Mouse (Mus musculus) splenic B cell, adult 2 months (primary cell): Measurements from ENCODE around the gene Cntn4.

Experiments used
- DNase-seq: peaks from one replicate; pipeline ENCODE4 v3.0.0-alpha.2; 2011; ENCODE audit warnings: low read depth, low spot score
- H3K27me3 ChIP-seq: 2 replicates; pipeline ENCODE4 v1.6.1; 2012; ENCODE audit warnings: mild to moderate bottlenecking, low read length, moderate library complexity, mixed read lengths; ENCODE audit not compliant: control insufficient read depth, poor library complexity, insufficient read depth, severe bottlenecking
- H3K36me3 ChIP-seq: 2 replicates; pipeline ENCODE4 v1.6.1; 2012; ENCODE audit warnings: mild to moderate bottlenecking, low read length, moderate library complexity, mixed read lengths; ENCODE audit not compliant: control insufficient read depth, poor library complexity, insufficient read depth, severe bottlenecking

Cntn4 gene

GRCm38 (mm10) chr6:106646945-106647344 is 969.5 kb downstream of the Cntn4 start:
- DNase-seq, result no peak
- Histone ChIP-seq H3K36me3 (no peaks in the 10 kb centered on the region), H3K27me3 (no peaks in the 10 kb centered on the region)

GRCm38 (mm10) chr6:106663780-106664651 is 986.6 kb downstream of the Cntn4 start:
- Histone ChIP-seq H3K36me3 (no peaks in the 10 kb centered on the region), H3K27me3 (no peaks in the 10 kb centered on the region)
- peak; percentile 82 for DNase-seq

GRCm38 (mm10) chr6:106675581-106675980 is 998.1 kb downstream of the Cntn4 start:
- H3K27me3 ChIP-seq, result no peaks in the 10 kb centered on the region; the same call in 1 of the 2 replicates
- DNase-seq, result no peak
- H3K36me3 ChIP-seq, result no peaks in the 10 kb centered on the region

GRCm38 (mm10) chr6:106701931-106702330 is 1024.5 kb downstream of the Cntn4 start:
- no peak for DNase-seq
- no peaks in the 10 kb centered on the region for H3K27me3 ChIP-seq
- H3K36me3 ChIP-seq, result no peaks in the 10 kb centered on the region

GRCm38 (mm10) chr6:106705506-106706035 is 1028.1 kb downstream of the Cntn4 start:
- Histone ChIP-seq H3K36me3 (no peaks in the 10 kb centered on the region), H3K27me3 (no peaks in the 10 kb centered on the region)
- DNase-seq, result peak; percentile 11

GRCm38 (mm10) chr6:106725642-106726041 is 1048.2 kb downstream of the Cntn4 start:
- no peaks in the 10 kb centered on the region for H3K27me3 ChIP-seq
- peak; percentile 52 for DNase-seq
- no peaks in the 10 kb centered on the region for H3K36me3 ChIP-seq

GRCm38 (mm10) chr6:106726078-106726477 is 1048.6 kb downstream of the Cntn4 start:
- Histone ChIP-seq H3K36me3 (no peaks in the 10 kb centered on the region), H3K27me3 (no peaks in the 10 kb centered on the region)
- DNase-seq, result no peak

GRCm38 (mm10) chr6:106727703-106728102 is 1050.2 kb downstream of the Cntn4 start:
- no peak for DNase-seq
- H3K27me3 ChIP-seq, result no peaks in the 10 kb centered on the region
- H3K36me3 ChIP-seq, result no peaks in the 10 kb centered on the region

GRCm38 (mm10) chr6:106729682-106730314 is 1052.3 kb downstream of the Cntn4 start:
- Histone ChIP-seq H3K36me3 (no peaks in the 10 kb centered on the region), H3K27me3 (no peaks in the 10 kb centered on the region)
- DNase-seq, result peak; percentile 64

GRCm38 (mm10) chr6:106732563-106732962 is 1055.1 kb downstream of the Cntn4 start:
- no peak for DNase-seq
- Histone ChIP-seq H3K27me3 (no peaks in the 10 kb centered on the region), H3K36me3 (no peaks in the 10 kb centered on the region)

GRCm38 (mm10) chr6:106738229-106738628 is 1060.8 kb downstream of the Cntn4 start:
- peak; percentile 60 for DNase-seq
- Histone ChIP-seq H3K27me3 (no peaks in the 10 kb centered on the region), H3K36me3 (no peaks in the 10 kb centered on the region)

GRCm38 (mm10) chr6:106740244-106740825 is 1062.9 kb downstream of the Cntn4 start:
- DNase-seq, result no peak
- Histone ChIP-seq H3K36me3 (no peaks in the 10 kb centered on the region), H3K27me3 (no peaks in the 10 kb centered on the region)

- DNase-seq, result peak; percentile 63
- Histone ChIP-seq H3K36me3 (no peaks in the 10 kb centered on the region), H3K27me3 (no peaks in the 10 kb centered on the region)
Observed at GRCm38 (mm10) chr6:106743556-106744233, 1066.2 kb downstream of the Cntn4 start.

- DNase-seq, result no peak
- no peaks in the 10 kb centered on the region for H3K27me3 ChIP-seq
Observed at GRCm38 (mm10) chr6:106745673-106746394, 1068.4 kb downstream of the Cntn4 start.

More at GRCm38 (mm10) chr6:106745673-106746394, 1068.4 kb downstream of the Cntn4 start:
- H3K36me3 ChIP-seq, result no peaks in the 10 kb centered on the region
